Mouse (Mus musculus) CD4-positive helper T cell, adult 2 months (primary cell): ENCODE data around the gene Npas2.
A peak's percentile ranks its signal among the peaks of the same experiment; 100 is the strongest.

Source experiments
- DNase-seq: peaks from one replicate; pipeline ENCODE4 v3.0.0-alpha.2; 2012; ENCODE audit warnings: low read depth, missing footprints, low spot score

Npas2 gene

DNA sequence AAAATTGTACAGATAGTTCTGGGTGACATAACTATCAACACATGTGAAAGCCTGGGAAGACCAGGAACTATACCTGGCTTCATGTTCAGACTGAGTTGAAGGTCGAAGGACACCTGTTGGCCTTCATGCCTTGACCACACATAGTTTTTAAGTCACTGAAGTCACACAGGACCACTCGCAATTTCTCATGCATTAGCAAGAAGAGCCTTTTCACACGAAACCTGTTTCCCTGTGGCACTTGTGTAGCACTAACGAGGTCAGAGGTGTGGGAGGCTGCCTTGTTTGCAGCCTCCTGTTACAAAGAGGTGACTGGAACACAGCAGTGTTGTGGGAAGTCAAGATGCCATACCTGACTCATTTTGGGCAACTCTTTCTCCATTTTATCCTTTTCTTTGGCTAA, 179.8 kb downstream of the Npas2 start:
- DNase-seq: no peak

GRCm38 (mm10) chr1:39374231-39374809, 180.8 kb downstream of the Npas2 start:
- DNase-seq: no peak

DNA sequence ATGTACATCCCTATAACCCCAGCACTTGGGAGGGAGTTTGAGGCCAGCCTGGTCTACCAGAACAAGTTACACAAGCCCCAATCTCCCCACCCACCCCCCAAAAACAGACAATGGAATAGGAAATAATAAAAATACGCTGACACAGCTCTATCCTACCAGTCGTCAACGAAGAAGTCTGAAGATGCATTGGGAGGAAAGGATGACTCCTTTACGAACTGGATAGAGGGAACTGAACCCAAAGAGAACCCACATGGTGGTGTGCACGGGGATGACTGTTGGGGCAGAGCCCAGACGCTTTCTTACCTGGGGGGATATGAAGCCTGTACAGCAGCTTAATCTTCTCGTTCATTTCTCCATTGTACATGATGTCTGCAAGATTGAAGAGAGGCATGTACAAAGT, 182.6 kb downstream of the Npas2 start:
- no peak for DNase-seq

GRCm38 (mm10) chr1:39376726-39377240, 183.3 kb downstream of the Npas2 start:
- no peak for DNase-seq

- no peak for DNase-seq
These were observed 185.0 kb downstream of the Npas2 start for GRCm38 (mm10) chr1:39378540-39378939.

DNA sequence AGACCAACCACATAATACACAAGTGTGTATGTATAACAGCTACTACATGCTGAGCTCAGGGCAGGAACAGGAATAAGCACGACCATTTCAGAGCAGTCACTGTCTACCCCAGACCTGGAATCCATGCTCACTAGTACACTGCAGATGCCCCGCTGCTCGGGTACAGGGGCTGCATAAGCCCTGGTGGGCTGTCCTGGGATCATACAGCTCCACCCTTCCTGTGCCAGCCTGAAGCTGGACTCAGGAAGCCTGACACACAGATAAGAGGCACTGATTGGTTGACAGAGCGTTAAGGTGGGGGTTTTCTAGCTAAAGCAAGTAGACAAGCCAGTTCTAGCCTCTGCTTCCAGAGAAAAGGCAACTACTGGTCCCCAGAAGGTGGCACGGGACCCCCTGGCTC, 185.5 kb downstream of the Npas2 start:
- no peak for DNase-seq

DNA sequence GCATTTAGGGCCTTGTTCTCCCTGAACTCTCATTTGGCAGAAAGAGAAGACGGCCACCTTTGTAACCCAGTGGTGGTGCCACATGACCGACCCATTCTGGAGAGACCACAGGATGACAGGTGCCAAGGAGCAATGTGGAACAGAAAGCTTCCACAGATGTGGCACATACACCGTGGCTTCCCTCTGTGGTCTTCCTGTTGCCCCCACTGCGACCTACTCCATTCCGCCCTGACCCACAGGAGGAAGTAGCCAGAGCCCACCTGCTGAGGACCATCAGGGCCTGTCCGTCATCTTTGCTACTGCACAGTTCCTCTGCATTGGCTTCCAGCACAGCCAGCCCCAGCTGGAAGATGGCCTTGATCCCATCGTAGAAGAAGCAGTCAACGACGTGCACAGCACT, 187.5 kb downstream of the Npas2 start:
- DNase-seq: no peak

DNA sequence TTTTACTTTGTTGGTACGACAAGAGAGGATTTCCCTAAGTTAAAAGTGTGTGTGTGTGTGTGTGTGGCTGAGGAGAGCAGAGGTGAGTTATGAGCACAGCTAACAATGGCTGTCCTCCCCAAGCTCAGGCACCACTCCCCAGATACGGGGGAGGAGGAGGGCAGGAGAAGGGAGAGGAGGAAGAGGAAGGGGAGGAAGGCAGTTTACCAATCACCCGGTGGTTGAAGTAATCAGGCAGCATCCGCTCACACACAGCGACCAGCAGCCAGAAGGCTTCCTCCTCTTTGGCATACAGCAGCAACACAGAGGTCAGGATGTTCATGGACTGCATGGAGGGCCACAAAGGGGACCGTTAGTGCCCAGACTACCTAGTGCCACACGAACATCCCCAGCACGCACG, 191.4 kb downstream of the Npas2 start:
- DNase-seq: no peak

DNA sequence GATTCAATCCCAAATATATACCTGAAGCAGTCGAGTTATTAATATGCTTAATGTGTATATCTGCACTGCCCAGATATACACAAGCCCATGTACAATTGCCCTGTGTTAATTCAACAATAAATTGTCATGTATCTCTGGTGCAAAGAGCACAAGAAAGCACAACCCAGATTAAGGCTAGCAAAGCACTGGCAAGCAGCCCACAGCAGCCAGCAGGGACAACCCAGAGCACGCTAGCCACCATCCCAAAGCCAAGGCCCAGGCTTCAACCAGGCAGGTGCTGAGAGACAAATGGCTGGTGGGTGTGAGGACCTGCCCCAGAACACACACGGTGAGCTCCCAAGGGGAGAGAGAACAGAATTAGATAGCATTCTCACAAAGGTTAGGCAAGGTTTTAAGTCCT, 192.9 kb downstream of the Npas2 start:
- DNase-seq: no peak

DNA sequence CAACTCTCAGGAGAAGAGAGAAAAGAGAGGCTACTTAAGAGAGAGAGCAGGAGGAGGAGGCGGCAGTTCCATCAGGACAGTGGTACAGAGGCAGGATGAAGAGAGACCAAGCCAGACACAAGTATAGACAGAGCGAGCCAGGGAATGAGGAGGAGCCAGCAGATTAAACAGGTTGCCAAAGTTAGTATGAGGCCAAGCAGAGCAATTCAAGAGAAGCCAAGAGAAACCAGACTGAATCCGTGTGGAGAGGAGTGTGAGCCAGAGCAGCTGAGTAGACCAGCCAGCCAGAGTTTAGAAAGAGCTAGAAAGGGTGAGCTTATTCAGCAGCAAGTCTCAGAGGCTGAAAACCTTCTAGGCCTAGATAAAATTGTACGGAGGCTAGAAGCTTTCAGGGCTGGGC, 194.0 kb downstream of the Npas2 start:
- DNase-seq: no peak

DNA sequence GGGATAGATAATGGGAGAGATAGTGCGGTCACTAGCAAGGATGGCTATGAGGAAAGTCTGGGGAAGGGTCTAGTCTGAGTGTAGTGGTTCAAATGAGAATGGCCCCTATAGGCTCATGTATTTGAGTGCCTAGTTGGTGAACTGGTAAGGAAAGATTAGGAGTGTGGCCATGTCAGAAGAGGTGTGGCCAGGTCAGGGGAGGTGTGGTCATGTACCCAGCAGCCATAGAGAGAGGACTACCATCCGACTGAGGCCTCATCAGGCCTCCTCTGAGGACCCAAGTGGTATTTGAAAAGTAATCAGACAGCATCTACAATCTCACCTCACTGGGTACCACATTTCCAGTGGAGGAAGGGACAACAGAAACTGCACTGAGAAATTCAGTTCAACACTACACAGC, 194.6 kb downstream of the Npas2 start:
- no peak for DNase-seq

DNA sequence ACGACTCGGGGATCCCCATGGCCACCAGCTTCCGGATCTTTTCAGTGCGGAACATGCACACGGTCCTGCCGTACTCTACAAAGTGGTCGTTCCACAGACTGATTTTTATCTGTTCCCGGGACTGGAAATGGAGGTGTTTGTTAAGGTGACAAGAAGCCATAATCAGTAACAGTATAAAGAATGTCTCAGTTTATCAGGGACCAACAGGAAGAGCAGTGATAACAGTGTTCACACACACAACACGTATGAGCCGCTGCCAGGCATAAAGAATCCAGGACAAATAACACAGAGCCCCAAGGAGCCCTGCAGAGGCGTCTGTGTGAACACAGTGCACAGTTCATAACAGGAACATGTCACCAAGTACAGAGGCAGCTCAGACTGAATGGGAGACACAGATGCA, 195.8 kb downstream of the Npas2 start:
- DNase-seq: no peak

- DNase-seq: no peak
These were observed 198.1 kb downstream of the Npas2 start for GRCm38 (mm10) chr1:39391652-39392051.

- DNase-seq: peak; percentile 51
These were observed 198.7 kb downstream of the Npas2 start for GRCm38 (mm10) chr1:39392189-39392588.

GRCm38 (mm10) chr1:39393217-39393867, 199.8 kb downstream of the Npas2 start:
- DNase-seq: no peak

DNA sequence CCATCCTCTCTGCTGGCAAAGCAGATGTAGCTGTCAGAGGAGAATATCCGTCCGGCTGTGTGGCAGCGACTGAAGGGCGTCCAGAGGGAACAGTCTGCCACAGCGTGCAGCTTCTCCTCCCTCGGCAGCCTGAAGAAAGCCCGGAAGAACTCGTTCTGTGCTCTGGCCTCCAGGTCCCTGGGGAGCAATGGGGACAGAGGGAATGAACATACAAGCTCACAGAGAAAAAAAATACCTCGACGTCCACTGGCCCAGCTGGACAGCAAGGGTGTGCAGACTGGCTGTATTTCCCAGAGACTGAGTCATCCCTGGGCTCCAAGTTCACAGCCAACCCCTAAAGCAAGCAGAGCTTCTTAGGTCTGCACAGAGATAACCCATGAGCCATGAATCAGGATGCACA, 200.6 kb downstream of the Npas2 start:
- no peak for DNase-seq

DNA sequence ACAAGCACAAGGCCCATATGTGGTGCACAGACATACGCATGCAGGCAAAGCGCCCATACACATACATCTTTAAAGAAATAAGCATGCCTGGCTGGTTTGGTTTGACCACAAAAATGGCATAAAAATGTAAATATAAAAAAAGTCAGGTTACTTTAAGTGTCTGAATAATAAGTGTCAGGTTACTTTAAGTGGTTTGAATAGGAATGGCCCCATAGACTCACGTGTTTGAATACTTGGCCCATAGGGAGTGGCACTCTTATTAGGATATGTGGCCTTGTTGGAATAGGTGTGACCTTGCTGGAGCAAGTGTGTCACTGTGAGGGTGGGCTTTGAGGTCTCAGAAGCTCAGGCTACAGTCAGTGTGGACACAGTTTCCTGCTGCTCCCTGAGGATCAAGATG, 201.1 kb downstream of the Npas2 start:
- DNase-seq: no peak

DNA sequence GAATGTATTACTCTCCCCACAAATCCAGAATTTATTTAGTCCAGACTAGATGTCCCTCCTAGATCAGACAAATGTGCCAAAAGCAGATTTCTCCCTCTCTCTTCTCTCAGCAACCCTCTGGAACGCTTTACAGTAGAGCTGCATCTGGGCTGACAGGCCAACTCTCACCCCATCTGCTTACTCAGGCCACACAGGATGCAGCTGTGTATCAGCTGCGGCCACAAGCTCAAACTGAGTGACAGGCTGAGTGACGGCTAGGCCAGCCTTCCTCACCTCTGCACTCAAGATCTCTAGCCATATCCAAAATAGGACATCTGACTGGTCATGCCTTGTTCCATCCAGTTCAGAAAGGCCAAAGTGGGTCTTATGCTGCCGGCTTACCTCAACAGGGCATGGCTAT, 202.8 kb downstream of the Npas2 start:
- DNase-seq: no peak

DNA sequence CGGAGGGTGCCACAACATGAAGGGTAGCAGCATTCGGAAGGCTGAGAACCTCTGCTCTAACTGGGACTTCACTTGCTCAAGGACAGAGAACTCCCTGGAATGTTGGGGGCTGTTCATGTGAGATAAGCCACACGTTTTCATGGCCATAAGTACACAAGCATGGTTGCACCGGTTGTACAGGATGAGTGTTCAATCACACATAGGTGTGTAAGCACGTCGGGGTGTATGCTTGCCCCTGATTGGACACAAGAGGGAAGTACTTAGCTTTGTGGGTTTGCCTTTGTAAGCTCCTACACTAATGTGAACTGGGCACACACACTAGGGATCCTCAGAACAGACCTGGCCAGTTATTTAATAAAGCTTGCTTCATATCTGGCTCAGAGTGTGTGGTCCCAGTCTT, 204.8 kb downstream of the Npas2 start:
- no peak for DNase-seq

DNA sequence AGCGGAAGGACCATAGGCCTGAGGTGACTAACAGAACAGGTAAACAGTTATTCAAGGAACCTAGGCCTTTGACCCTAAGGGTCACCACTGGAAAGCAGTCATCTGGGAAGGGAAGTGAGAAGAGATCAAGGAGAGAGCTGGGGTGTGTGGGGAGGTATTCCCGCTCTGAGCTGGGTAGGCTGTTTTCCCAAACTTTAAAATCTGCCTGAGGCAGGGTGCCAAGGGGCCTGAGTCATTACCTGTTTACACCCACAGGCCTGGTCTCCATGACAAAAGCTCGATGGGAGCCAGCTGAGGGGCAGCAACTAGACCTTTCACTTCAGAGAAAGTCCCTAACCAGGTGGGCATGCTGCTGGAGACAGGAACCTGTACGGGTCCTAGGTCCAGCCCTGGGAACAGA, 205.7 kb downstream of the Npas2 start:
- DNase-seq: no peak

DNA sequence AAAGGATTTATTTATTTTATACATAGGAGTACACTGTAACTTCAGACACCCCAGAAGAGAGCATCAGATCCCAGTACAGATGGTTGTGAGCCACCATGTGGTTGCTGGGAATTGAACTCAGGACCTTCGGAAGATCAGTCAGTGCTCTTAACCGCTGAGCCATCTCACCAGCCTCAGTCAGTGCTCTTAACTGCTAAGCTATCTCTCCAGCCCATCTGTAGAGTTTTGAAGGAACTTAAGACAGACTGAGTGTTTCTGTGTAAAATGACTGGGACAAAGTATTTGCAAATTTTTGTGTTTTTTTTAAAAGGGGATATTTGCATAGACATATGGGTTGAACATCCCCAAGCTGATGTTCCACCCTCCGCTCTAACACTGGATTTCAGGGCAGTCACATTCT, 206.6 kb downstream of the Npas2 start:
- DNase-seq: no peak

GRCm38 (mm10) chr1:39407108-39407507, 213.6 kb downstream of the Npas2 start:
- no peak for DNase-seq

DNA sequence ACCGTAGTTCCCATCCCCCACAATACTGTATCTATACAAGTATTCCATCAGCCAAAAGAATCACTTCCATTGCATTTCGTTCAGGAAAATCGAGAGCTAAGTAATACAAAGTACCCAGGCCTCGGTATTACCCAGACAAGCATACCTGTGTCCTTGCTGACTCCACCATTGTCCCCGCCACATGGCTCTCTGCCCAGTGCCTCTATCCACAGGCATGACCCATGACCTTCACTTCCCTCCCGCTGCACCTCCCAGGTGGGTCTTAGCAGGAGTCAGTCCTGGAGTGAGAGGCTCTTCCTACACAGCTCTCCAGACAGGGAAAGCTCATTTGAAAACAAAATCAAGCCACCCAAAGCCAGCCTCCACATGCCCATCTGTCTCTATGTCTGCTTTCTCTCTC, 214.6 kb downstream of the Npas2 start:
- no peak for DNase-seq

DNA sequence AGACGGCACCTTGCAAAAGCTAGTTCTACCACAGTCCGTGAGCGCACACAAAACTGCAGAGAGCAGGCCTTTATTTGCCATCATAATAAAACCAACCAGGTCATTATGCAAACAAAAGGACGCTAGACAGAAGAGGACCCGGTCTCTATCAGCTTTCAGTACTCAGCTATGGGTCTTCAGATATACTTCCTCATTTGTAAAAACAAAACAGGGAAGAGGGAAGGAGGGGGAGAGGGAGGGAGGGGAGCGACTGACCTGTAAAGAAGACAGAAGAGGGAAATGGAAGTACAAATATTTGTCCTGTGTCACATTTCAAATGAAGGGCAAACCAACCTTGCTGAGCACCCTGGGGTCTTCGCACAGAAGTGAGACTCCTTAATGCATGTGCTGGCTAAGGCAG, 215.1 kb downstream of the Npas2 start:
- no peak for DNase-seq
